Mouse (Mus musculus): ENCODE results near the gene Olfr575. TPM values are rescaled to one million over a fixed set of nuclear protein-coding genes. Genes with fewer than 3 reads are reported as not detected.
A peak's percentile ranks its signal among the peaks of the same experiment; 100 is the strongest.

Gene Olfr575
- polyA plus RNA-seq (2015; fragmentation: Nextera tagmentation; extraction: Ambion mirVana) = not detected in 2 replicates

DNA sequence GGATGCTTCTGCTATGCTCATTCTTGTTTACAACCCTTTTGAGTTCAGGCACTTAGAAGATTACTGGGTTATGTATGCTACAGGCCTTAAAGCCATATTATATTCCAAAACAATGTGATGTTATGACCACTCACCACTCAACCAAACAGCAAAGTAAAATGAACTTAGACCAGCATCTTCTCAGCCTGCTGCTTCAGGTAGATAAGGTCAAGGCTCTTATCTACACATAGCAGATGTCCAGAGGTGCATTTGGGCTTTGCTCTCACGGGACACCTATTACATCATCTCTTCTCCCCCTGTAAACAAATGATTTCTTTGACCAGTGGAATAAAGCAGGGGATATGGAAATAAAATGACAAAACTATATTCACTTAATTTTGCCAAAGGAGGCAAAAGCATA lies at the start of gene Olfr575:
Olfr575 (minus strand) TSS at position 183 of the 400 bp plus-strand sequence.
- DNase-seq (ENCODE audit: low spot score) (no peak), ATAC-seq (replicated peaks; ENCODE audit: low FRiP score, low read depth) (no peak)
- Histone ChIP-seq H3K27ac (no peak within 1 kb of the TSS), H3K4me3 (replicated peaks; ENCODE audit: low read depth, low read length) (no peak within 1 kb of the TSS), H3K9ac (ENCODE audit: low read depth, low read length) (no peak within 1 kb of the TSS), H3K4me2 (ENCODE audit: low read length) (no peak within 1 kb of the TSS), H3K9me3 (replicated peaks; ENCODE audit: low read length) (no peaks in the 10 kb centered on the region), H3K4me1 (replicated peaks; ENCODE audit: insufficient read depth, low read length) (no peaks in the 10 kb centered on the region), H3K27me3 (ENCODE audit: insufficient read depth, low read length) (no peaks in the 10 kb centered on the region), H3K36me3 (ENCODE audit: insufficient read depth, low read length) (no peaks in the 10 kb centered on the region)
- 67% methylated on average over 1 of the region's 1 CpGs for WGBS
- TF ChIP-seq CTCF (IDR thresholded peaks at IDR 0.05; ENCODE audit: low read depth) = no peak

DNA sequence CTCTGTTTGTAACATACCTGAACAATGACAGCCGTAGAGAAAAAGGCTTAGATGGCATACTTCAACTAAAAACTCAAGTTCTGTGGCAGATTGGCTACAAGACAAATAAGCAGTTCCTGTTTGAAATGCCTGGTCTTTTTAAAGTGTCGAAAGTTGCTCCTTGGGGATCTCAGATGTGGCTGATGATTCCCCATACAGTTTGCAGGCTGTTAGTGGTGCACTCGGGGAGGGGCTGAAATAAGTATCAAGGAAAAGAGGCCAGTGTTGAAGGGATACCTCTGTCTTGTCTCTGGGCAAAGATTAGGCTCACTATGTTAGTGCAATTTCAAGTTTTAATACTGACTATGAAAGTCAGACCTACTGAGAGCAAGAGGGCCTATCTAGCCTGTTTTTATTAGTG lies 30.6 kb upstream of the Olfr575 start, which contains the start of gene Olfr578:
Olfr578 (minus strand) TSS at position 101 of the 400 bp plus-strand sequence.
- no peaks in the 10 kb centered on the region for H3K36me3 ChIP-seq (ENCODE audit: insufficient read depth, low read length)
- no peaks in the 10 kb centered on the region for H3K9me3 ChIP-seq (replicated peaks; ENCODE audit: low read length)
- 61% methylated on average over 3 of the region's 3 CpGs for WGBS
- H3K4me3 ChIP-seq (replicated peaks; ENCODE audit: low read depth, low read length) = no peak within 1 kb of the TSS
- no peak within 1 kb of the TSS for H3K4me2 ChIP-seq (ENCODE audit: low read length)
- TF ChIP-seq CTCF (IDR thresholded peaks at IDR 0.05; ENCODE audit: low read depth) = no peak
- ATAC-seq (replicated peaks; ENCODE audit: low FRiP score, low read depth) = no peak
- no peak within 1 kb of the TSS for H3K27ac ChIP-seq
- DNase-seq (ENCODE audit: low spot score) = no peak
- H3K27me3 ChIP-seq (ENCODE audit: insufficient read depth, low read length) = no peaks in the 10 kb centered on the region
- H3K9ac ChIP-seq (ENCODE audit: low read depth, low read length) = no peak within 1 kb of the TSS
- no peaks in the 10 kb centered on the region for H3K4me1 ChIP-seq (replicated peaks; ENCODE audit: insufficient read depth, low read length)

DNA sequence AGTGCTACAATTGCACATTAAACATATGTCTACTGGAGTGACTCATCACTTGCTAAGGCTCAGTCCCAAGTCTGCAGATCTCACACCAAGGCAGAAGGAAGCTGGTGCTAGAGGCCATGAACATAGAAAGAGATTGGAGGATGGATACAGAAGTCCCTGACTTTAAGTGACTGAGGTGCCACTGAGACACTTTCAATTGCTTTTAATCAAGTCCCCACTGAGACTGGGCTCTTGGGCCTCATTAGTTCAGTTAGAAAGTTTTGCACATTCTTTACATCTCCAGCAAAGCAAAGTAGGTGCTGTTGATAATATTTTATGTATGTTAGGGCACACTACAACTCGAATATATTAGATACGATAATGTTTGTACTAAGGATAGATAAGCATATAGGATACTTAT lies 17.3 kb upstream of the Olfr575 start, which contains the start of gene Olfr577:
Olfr577 (minus strand) TSS at position 101 of the 400 bp plus-strand sequence.
- ATAC-seq (replicated peaks; ENCODE audit: low FRiP score, low read depth) = no peak
- no peaks in the 10 kb centered on the region for H3K27me3 ChIP-seq (ENCODE audit: insufficient read depth, low read length)
- H3K4me2 ChIP-seq (ENCODE audit: low read length) = no peak within 1 kb of the TSS
- TF ChIP-seq CTCF (IDR thresholded peaks at IDR 0.05; ENCODE audit: low read depth) = no peak
- no peak within 1 kb of the TSS for H3K4me3 ChIP-seq (replicated peaks; ENCODE audit: low read depth, low read length)
- no peaks in the 10 kb centered on the region for H3K9me3 ChIP-seq (replicated peaks; ENCODE audit: low read length)
- no peak for DNase-seq (ENCODE audit: low spot score)
- 84% methylated on average over 2 of the region's 2 CpGs for WGBS
- H3K27ac ChIP-seq = no peak within 1 kb of the TSS
- H3K4me1 ChIP-seq (replicated peaks; ENCODE audit: insufficient read depth, low read length) = no peaks in the 10 kb centered on the region
- H3K9ac ChIP-seq (ENCODE audit: low read depth, low read length) = no peak within 1 kb of the TSS
- no peaks in the 10 kb centered on the region for H3K36me3 ChIP-seq (ENCODE audit: insufficient read depth, low read length)

DNA sequence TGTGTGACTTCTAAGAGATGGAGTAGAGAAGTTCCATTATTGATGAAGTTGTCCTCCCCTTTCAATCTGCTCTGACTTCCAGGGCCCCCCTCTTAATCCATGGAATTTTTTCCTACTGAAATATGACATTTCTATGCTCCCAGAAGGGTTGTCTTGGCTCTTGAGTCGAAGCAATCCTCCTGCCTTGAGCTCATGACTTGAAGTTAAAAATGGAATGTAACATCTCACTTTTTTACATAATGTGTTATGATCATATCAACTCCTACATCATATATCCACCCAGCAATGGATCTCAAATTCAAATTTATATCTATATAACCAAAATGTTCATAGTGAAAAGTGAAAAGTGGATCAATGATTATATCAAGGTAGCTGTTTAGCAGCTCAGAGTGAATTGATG lies 15.8 kb upstream of the Olfr575 start:
- 38% methylated on average over 1 of the region's 1 CpGs for WGBS
- Histone ChIP-seq H3K27me3 (ENCODE audit: insufficient read depth, low read length) (no peaks in the 10 kb centered on the region), H3K4me2 (ENCODE audit: low read length) (no peak overlapping the region), H3K27ac (no peak overlapping the region), H3K4me3 (replicated peaks; ENCODE audit: low read depth, low read length) (no peak overlapping the region), H3K36me3 (ENCODE audit: insufficient read depth, low read length) (no peaks in the 10 kb centered on the region), H3K4me1 (replicated peaks; ENCODE audit: insufficient read depth, low read length) (no peaks in the 10 kb centered on the region), H3K9me3 (replicated peaks; ENCODE audit: low read length) (no peaks in the 10 kb centered on the region), H3K9ac (ENCODE audit: low read depth, low read length) (no peak overlapping the region)
- DNase-seq (ENCODE audit: low spot score) (no peak), ATAC-seq (replicated peaks; ENCODE audit: low FRiP score, low read depth) (no peak)
- no peak for TF ChIP-seq CTCF (IDR thresholded peaks at IDR 0.05; ENCODE audit: low read depth)

DNA sequence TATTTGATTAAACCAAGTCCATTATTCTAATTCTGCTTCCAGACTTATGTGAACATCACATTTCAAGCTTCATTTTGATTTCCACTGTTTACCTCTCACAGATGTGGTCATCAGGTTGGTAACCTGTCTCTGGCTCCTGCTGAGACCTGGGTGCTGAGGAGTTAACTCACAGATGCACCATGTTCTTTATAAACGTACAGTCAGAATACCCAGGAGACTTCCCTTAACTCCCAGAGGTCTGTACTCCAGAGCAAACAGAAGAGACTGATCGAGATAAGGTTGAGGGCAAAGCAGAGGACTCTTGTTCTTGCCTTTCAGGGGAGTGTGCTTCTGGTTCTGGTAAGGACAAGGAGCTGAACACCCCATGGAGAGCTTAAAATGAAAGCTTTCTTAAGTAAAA lies 3.8 kb upstream of the Olfr575 start, which contains the start of gene Olfr576:
Olfr576 (plus strand) TSS at position 301 of the 400 bp plus-strand sequence.
- Histone ChIP-seq H3K9ac (ENCODE audit: low read depth, low read length) (no peak within 1 kb of the TSS), H3K36me3 (ENCODE audit: insufficient read depth, low read length) (no peaks in the 10 kb centered on the region), H3K9me3 (replicated peaks; ENCODE audit: low read length) (no peaks in the 10 kb centered on the region), H3K4me3 (replicated peaks; ENCODE audit: low read depth, low read length) (no peak within 1 kb of the TSS), H3K27me3 (ENCODE audit: insufficient read depth, low read length) (no peaks in the 10 kb centered on the region), H3K4me1 (replicated peaks; ENCODE audit: insufficient read depth, low read length) (no peaks in the 10 kb centered on the region), H3K4me2 (ENCODE audit: low read length) (no peak within 1 kb of the TSS), H3K27ac (no peak within 1 kb of the TSS)
- no peak for ATAC-seq (replicated peaks; ENCODE audit: low FRiP score, low read depth)
- no peak for TF ChIP-seq CTCF (IDR thresholded peaks at IDR 0.05; ENCODE audit: low read depth)
- no peak for DNase-seq (ENCODE audit: low spot score)
- WGBS = 30% methylated on average over 2 of the region's 2 CpGs

DNA sequence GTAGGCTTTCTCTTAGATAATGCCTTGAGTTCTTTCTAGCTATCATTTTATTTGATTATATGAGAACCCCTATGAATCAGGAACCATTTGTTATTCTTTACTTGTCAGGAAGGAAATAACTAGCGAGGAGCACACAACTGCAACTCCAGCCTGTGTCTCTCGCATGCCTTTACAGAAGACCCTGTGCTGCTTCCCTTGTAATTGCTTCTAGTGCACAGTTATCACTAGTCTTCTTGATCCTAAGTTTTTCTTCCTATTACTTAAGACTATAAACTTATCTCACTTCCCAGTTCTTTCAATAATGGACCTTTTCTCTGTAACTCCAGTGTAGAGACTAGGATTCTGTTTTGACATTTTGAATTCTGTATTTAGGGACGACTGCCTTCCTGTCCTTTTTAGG lies 438 bp downstream of the Olfr575 start:
- 67% methylated on average over 3 of the region's 3 CpGs for WGBS
- TF ChIP-seq CTCF (IDR thresholded peaks at IDR 0.05; ENCODE audit: low read depth) = no peak
- H3K4me3 ChIP-seq (replicated peaks; ENCODE audit: low read depth, low read length) = no peak overlapping the region
- H3K9ac ChIP-seq (ENCODE audit: low read depth, low read length) = no peak overlapping the region
- H3K4me2 ChIP-seq (ENCODE audit: low read length) = no peak overlapping the region
- no peak overlapping the region for H3K27ac ChIP-seq
- H3K9me3 ChIP-seq (replicated peaks; ENCODE audit: low read length) = no peaks in the 10 kb centered on the region
- no peaks in the 10 kb centered on the region for H3K27me3 ChIP-seq (ENCODE audit: insufficient read depth, low read length)
- no peaks in the 10 kb centered on the region for H3K36me3 ChIP-seq (ENCODE audit: insufficient read depth, low read length)
- DNase-seq (ENCODE audit: low spot score) (no peak), ATAC-seq (replicated peaks; ENCODE audit: low FRiP score, low read depth) (no peak)
- no peaks in the 10 kb centered on the region for H3K4me1 ChIP-seq (replicated peaks; ENCODE audit: insufficient read depth, low read length)

DNA sequence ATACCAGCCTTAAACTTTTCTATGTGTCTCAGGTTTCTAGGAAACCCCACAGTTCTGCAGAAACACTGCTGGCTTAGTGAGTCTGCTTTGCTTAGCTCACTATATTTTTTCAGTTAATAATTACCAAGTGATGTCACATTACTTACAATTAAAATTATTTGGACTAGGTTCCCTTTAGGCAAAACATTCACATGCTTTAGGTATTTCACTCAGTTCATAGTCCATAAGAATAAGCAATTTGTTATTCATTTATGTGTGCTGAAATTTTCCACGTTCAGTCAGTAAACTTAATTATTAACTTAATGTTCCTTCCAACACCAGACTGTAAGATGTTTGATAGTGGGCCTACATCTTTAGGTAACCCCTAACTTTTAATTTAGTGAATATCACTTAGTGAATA lies 7.8 kb downstream of the Olfr575 start:
- Histone ChIP-seq H3K4me3 (replicated peaks; ENCODE audit: low read depth, low read length) (no peak overlapping the region), H3K9me3 (replicated peaks; ENCODE audit: low read length) (no peaks in the 10 kb centered on the region), H3K27me3 (ENCODE audit: insufficient read depth, low read length) (no peaks in the 10 kb centered on the region), H3K9ac (ENCODE audit: low read depth, low read length) (no peak overlapping the region), H3K27ac (no peak overlapping the region), H3K36me3 (ENCODE audit: insufficient read depth, low read length) (no peaks in the 10 kb centered on the region), H3K4me1 (replicated peaks; ENCODE audit: insufficient read depth, low read length) (no peaks in the 10 kb centered on the region), H3K4me2 (ENCODE audit: low read length) (no peak overlapping the region)
- DNase-seq (ENCODE audit: low spot score) (peak; percentile 27), ATAC-seq (replicated peaks; ENCODE audit: low FRiP score, low read depth) (peak; percentile 72)
- no peak for TF ChIP-seq CTCF (IDR thresholded peaks at IDR 0.05; ENCODE audit: low read depth)
- 43% methylated on average over 1 of the region's 1 CpGs for WGBS
